Mouse (Mus musculus) ovary, adult 2 months (tissue): Measurements from ENCODE around the gene Gm9048. TPM values are rescaled to one million over a fixed set of nuclear protein-coding genes. Genes with fewer than 3 reads are reported as not detected.

Experiments used
- polyA plus RNA-seq: library from polyadenylated mRNA; depleted of rRNA; stranded (reverse); fragments of >200 nt; gene quantifications from 2 replicates; pipeline ENCODE4 v1.2.3, GENCODE M21; 2012; rRNA removed

Gene Gm9048
- polyA plus RNA-seq: not detected in 2 replicates

GRCm38 (mm10) chr10:118348579-118348978, at the start of gene Gm9048:
Gene Gm9048 (minus strand): TSS chr10:118348679.

GRCm38 (mm10) chr10:118354005-118354404, 5.5 kb upstream of the Gm9048 start, which contains the start of gene Gm9049:
Gene Gm9049 (minus strand): TSS chr10:118354105.

GRCm38 (mm10) chr10:118343155-118343554, 5.3 kb downstream of the Gm9048 start, which contains the start of gene Gm9046:
Gene Gm9046 (minus strand): TSS chr10:118343255.

GRCm38 (mm10) chr10:118337731-118338130, 10.7 kb downstream of the Gm9048 start, which contains the start of gene Gm9045:
Gene Gm9045 (minus strand): TSS chr10:118337831.

GRCm38 (mm10) chr10:118332308-118332707, 16.2 kb downstream of the Gm9048 start, which contains the start of gene Gm9044:
Gene Gm9044 (minus strand): TSS chr10:118332408.

GRCm38 (mm10) chr10:118326869-118327268, 21.6 kb downstream of the Gm9048 start, which contains the start of gene Gm9040:
Gene Gm9040 (minus strand): TSS chr10:118326969.

Other genes starting within 250 kb of the Gm9048 start
- 4.8 and 6.4 TPM in 2 replicates for gene Mdm1, start 206.9 kb downstream of the Gm9048 start, polyA plus RNA-seq
- not detected in 2 replicates for gene Il22, start 143.7 kb downstream of the Gm9048 start, polyA plus RNA-seq
- gene Gm32717, start 107.9 kb downstream of the Gm9048 start, polyA plus RNA-seq: 0.06 TPM in 1 of 2 replicates, not detected in the other
- gene Gm32802, start 90.0 kb downstream of the Gm9048 start, polyA plus RNA-seq: 0.06 TPM in 1 of 2 replicates, not detected in the other
- not detected in 2 replicates for gene Iltifb, start 53.6 kb downstream of the Gm9048 start, polyA plus RNA-seq
- not detected in 2 replicates for gene Gm9040, start 21.7 kb downstream of the Gm9048 start, polyA plus RNA-seq
- gene Gm9044, start 16.3 kb downstream of the Gm9048 start, polyA plus RNA-seq: not detected in 2 replicates
- gene Gm9045, start 10.8 kb downstream of the Gm9048 start, polyA plus RNA-seq: not detected in 2 replicates
- gene Gm9046, start 5.4 kb downstream of the Gm9048 start, polyA plus RNA-seq: not detected in 2 replicates
- gene Gm9049, start 5.4 kb upstream of the Gm9048 start, polyA plus RNA-seq: not detected in 2 replicates
- gene Ifng, start 92.4 kb upstream of the Gm9048 start, polyA plus RNA-seq: not detected in 2 replicates